Mouse (Mus musculus): ENCODE data around the gene Nos2. TPM values are rescaled to one million over a fixed set of nuclear protein-coding genes. Genes with fewer than 3 reads are reported as not detected.

Gene Nos2
- 0.30 and 0.48 TPM in 2 replicates for polyA plus RNA-seq (2015; fragmentation: Nextera tagmentation; extraction: Ambion mirVana)

DNA sequence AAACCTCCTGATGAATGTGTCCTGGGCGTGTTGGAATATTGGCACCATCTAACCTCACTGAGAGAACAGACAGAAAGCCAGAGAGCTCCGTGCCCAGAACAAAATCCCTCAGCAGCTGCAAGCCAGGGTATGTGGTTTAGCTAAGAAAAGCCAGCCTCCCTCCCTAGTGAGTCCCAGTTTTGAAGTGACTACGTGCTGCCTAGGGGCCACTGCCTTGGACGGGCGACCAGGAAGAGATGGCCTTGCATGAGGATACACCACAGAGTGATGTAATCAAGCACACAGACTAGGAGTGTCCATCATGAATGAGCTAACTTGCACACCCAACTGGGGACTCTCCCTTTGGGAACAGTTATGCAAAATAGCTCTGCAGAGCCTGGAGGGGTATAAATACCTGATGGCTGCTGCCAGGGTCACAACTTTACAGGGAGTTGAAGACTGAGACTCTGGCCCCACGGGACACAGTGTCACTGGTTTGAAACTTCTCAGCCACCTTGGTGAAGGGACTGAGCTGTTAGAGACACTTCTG lies at the start of gene Nos2:
TSS of gene Nos2 (plus strand) at position 377 of the 529 bp plus-strand sequence.

GRCm38 (mm10) chr11:78984483-78985177 lies 64.0 kb downstream of the Nos2 start, which contains the start of gene Lgals9:
Lgals9 (minus strand) TSS chr11:78984946.

Other genes with a start within 250 kb of the Nos2 start
- gene Nlk, start 223.4 kb upstream of the Nos2 start, polyA plus RNA-seq (2015; fragmentation: Nextera tagmentation; extraction: Ambion mirVana) = 12.1 and 15.6 TPM in 2 replicates
- 73.8 and 92.7 TPM in 2 replicates for gene Ccnq, start 169.1 kb upstream of the Nos2 start, polyA plus RNA-seq (2015; fragmentation: Nextera tagmentation; extraction: Ambion mirVana)
- 71.8 and 140 TPM in 2 replicates for gene Lyrm9, start 94.2 kb upstream of the Nos2 start, polyA plus RNA-seq (2015; fragmentation: Nextera tagmentation; extraction: Ambion mirVana)
- 80.5 and 84.7 TPM in 2 replicates for gene Lgals9, start 64.2 kb downstream of the Nos2 start, polyA plus RNA-seq (2015; fragmentation: Nextera tagmentation; extraction: Ambion mirVana)
- gene Ksr1, start 225.6 kb downstream of the Nos2 start, polyA plus RNA-seq (2015; fragmentation: Nextera tagmentation; extraction: Ambion mirVana) = 1.5 and 1.8 TPM in 2 replicates

Data from adrenal gland, postnatal 0 days (tissue).